Mouse (Mus musculus): ENCODE results near the gene Nod2.

- TF ChIP-seq CTCF (conservative IDR thresholded peaks at IDR 0.05; ENCODE audit: low read length) (no peak), POU5F1 (IDR thresholded peaks at IDR 0.05; ENCODE audit: borderline replicate concordance, low read length) (no peak), NANOG (IDR thresholded peaks at IDR 0.05; ENCODE audit: borderline replicate concordance, low read length) (no peak)
Observed at GRCm38 (mm10) chr8:88598578-88598977, 48.5 kb upstream of the Nod2 start.

Measured in E14TG2a.4 (cell line).